Mouse (Mus musculus): ENCODE data around the gene Zscan2. TPM values are rescaled to one million over a fixed set of nuclear protein-coding genes. Genes with fewer than 3 reads are reported as not detected.

Gene Zscan2
- polyA plus RNA-seq, 1 experiment from 2014 or later, result 0.26 TPM

DNA sequence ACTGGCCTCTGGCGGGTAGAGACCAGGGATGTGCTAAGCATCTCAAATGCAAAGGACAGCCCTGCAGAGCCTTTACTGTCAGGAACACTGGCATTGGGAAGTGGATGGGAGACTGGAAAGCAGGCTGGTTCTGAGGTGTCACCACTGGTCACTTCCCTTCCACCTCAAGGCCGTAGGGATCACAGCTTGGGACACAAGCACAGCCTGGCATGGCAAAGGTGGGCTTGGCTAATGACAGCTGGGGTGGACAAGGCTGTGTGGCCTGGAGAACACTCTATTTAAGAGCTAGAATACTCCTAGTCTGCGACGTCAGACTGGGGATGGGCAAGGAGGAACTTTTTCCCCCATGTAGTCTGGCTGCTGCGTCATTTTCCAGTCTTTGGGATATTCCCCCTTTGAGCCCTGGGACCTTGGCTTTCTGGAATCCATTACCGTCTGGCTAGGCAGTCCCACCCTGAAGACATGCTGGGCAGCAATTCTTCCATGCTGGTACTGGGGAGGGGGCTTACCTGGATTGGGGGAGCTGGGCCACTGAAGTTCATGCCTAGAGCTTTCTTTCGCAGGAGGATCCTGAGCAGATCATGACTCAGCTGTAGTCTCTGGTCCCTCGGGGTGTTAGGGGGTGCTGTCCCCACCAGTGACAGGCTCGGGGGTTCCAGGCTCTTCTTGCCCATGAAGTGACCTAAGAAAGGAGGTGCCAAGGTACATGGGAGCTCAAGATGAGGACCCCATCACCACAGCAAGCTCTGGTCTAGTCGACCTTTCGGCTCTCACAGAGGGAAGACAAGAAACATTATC is 43.1 kb downstream of the Zscan2 start:
- H3K36me3 ChIP-seq (replicated peaks), result peaks cover 7% of the 10 kb centered on the region; the same call in 1 of the 2 replicates
- peak overlapping the region; percentile 90 for H3K4me2 ChIP-seq
- ATAC-seq (ENCODE audit: insufficient read depth), result no peak
- H3K4me3 ChIP-seq (replicated peaks), result peak overlapping the region; percentile 57; the same call in 1 of the 2 replicates
- no peak overlapping the region for H3K9ac ChIP-seq
- peaks cover 44% of the 10 kb centered on the region for H3K4me1 ChIP-seq (replicated peaks)
- no peaks in the 10 kb centered on the region; the same call in 1 of the 2 replicates for H3K27me3 ChIP-seq
- 74% methylated on average over 11 of the region's 11 CpGs for WGBS (ENCODE audit: insufficient replicate concordance)
- H3K27ac ChIP-seq (replicated peaks), result no peak overlapping the region
- H3K9me3 ChIP-seq (replicated peaks), result no peaks in the 10 kb centered on the region

DNA sequence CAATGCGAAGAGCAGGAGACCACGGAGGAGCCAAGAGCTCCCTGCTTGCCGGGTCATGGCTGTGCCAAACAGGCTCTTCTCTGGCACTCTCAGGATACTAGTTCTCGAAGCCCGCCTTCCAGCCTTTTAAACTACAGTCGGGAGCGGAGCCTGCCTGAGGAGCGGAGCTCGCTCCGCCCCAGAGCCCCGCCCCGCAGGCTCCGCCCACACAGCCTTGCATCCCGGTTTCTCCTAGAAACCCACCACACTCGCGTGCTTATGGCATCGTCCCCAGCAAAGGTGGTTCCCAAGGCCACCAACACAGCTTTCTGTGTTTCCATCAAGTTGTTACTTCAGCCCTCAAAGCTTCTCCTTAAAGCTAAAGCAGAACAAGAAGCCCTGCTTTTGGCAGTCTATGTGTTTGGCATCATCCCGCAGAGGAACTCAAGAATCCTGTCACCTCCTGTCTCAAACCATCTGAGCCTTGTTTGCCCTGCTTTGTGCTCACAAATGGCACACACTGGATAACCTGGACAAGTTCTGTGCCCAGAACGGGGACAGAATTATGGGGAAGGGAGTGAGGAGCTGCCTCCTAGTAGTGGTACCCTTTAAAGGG is 44.3 kb downstream of the Zscan2 start, which contains the start of gene Nmb:
Nmb (minus strand) TSS at position 156 of the 595 bp plus-strand sequence.
- WGBS (ENCODE audit: insufficient replicate concordance), result 2% methylated on average over 19 of the region's 19 CpGs
- H3K27ac ChIP-seq (replicated peaks), result no peak within 1 kb of the TSS

DNA sequence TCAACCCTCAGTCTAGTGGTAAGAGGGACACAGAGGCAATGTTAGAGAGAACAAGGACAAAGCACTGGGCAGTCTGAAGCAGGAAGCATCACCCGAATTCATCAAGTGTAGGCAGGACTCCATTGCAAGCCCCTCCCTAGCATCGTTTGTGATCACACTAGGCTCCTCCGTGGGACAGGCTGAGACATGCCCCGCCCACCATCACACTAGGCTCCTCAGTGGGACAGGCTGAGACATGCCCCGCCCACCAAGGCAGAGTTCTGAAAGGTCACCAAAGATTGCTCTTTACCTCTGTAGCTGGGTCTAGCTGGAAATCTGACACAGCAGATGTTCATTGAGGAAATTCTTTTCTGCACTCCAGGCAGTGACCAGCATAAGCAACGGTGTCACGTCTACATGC is 50.3 kb downstream of the Zscan2 start:
- H3K4me3 ChIP-seq (replicated peaks), result no peak overlapping the region
- H3K27me3 ChIP-seq, result no peaks in the 10 kb centered on the region
- ATAC-seq (ENCODE audit: insufficient read depth), result no peak
- WGBS (ENCODE audit: insufficient replicate concordance), result 54% methylated on average over 7 of the region's 7 CpGs
- H3K9ac ChIP-seq, result no peak overlapping the region
- H3K36me3 ChIP-seq (replicated peaks), result peaks cover 66% of the 10 kb centered on the region
- H3K4me2 ChIP-seq, result no peak overlapping the region
- H3K9me3 ChIP-seq (replicated peaks), result no peaks in the 10 kb centered on the region
- no peaks in the 10 kb centered on the region for H3K4me1 ChIP-seq (replicated peaks)
- H3K27ac ChIP-seq (replicated peaks), result no peak overlapping the region

More for the DNA sequence above, 44.3 kb downstream of the Zscan2 start, which contains the start of gene Nmb:
- Histone ChIP-seq H3K4me3 (replicated peaks) (peak within 1 kb of the TSS; percentile 57), H3K27me3 (no peaks in the 10 kb centered on the region; the same call in 1 of the 2 replicates), H3K9ac (peak within 1 kb of the TSS; percentile 56), H3K4me2 (peak within 1 kb of the TSS; percentile 90), H3K36me3 (replicated peaks) (0 out of 2 replicates have a peak, but pooled peaks cover 14% of the 10 kb centered on the region), H3K9me3 (replicated peaks) (no peaks in the 10 kb centered on the region), H3K4me1 (replicated peaks) (peaks cover 38% of the 10 kb centered on the region)
- ATAC-seq (ENCODE audit: insufficient read depth), result no peak

DNA sequence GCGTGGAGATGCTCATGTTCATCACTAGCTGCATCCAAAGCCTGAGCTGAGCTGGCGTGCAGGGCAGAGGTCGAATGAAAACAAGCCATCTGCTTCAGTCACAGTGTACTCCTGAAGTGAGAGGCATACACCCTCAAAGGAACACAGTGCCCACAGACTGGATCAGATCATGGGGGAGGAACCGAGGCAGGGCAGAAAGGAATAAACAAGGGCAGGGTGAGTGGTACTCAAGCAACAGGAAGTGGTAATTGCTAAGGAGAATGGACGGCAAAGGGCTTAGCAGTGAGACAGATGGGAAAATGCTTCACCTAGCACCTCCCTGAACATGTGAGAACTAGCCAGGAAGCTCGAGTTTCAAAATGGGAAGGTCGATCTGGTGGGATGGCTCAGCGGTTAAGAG is 51.8 kb downstream of the Zscan2 start:
- H3K9me3 ChIP-seq (replicated peaks), result no peaks in the 10 kb centered on the region
- no peak for ATAC-seq (ENCODE audit: insufficient read depth)
- H3K27me3 ChIP-seq, result no peaks in the 10 kb centered on the region
- no peak overlapping the region for H3K27ac ChIP-seq (replicated peaks)
- H3K4me1 ChIP-seq (replicated peaks), result no peaks in the 10 kb centered on the region
- no peak overlapping the region for H3K4me3 ChIP-seq (replicated peaks)
- peaks cover 75% of the 10 kb centered on the region for H3K36me3 ChIP-seq (replicated peaks)
- no peak overlapping the region for H3K9ac ChIP-seq
- H3K4me2 ChIP-seq, result no peak overlapping the region
- WGBS (ENCODE audit: insufficient replicate concordance), result 71% methylated on average over 8 of the region's 8 CpGs

DNA sequence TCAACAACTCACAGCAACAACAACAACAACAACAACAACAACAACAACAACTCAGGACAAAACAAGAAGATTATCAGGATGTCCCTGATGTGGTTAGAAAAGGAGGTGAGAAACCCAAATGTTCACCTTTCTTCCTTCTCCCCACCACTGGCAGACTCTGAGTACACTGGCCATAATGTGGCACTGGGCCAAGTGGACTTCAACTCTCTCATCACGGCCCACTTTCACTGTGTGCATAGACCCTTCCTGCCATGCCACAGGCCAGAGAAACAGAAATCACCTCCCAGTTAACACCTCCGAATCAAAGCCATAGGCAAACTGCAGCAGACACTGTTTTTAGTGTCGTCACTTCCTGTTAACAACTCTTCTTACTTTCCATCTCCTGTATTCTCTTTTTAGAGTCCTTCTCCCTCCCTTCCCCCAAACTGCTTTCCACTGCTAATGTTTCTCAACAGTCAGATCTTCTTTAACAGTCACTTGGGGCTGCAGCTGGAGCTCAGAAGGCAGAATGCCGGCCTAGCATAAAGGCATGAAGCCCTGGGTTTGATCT is 57.3 kb downstream of the Zscan2 start:
- H3K36me3 ChIP-seq (replicated peaks), result peaks cover 69% of the 10 kb centered on the region
- H3K4me3 ChIP-seq (replicated peaks), result no peak overlapping the region
- H3K9ac ChIP-seq, result no peak overlapping the region
- no peak for ATAC-seq (ENCODE audit: insufficient read depth)
- no peak overlapping the region for H3K27ac ChIP-seq (replicated peaks)
- no peaks in the 10 kb centered on the region for H3K27me3 ChIP-seq
- H3K4me2 ChIP-seq, result no peak overlapping the region
- H3K9me3 ChIP-seq (replicated peaks), result no peaks in the 10 kb centered on the region
- H3K4me1 ChIP-seq (replicated peaks), result peaks cover 16% of the 10 kb centered on the region
- WGBS (ENCODE audit: insufficient replicate concordance), result 68% methylated on average over 4 of the region's 4 CpGs

DNA sequence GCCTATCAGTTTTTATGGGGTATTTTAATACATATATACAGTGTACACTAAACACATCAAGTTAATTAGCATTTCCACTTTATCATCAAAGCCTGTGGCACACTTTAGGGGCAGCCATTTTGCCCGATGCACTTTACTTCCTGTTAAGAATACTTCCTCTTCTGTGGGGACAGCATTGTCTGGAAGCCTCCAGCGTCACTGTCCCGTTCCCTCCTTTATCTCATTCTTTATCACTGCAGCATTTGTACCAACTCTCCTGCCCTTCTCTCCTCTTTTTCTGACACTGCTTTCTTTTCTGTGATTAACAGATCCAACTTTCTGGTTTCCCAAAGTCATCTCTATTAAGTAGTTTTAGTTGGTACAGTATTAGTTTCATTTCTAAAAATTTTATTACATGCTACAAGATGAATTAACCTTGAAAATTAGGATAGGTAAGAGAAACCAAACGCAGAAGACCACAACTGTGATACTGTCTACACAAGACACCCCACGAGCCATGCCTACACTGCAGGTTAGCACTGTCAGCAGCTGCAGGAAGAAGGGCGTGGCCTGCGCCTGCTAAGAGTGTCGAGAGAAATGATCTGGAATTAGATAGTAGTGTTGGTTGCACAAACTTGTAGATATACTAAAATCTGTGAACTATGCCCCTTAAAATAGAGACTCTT is 58.4 kb downstream of the Zscan2 start:
- H3K4me3 ChIP-seq (replicated peaks), result no peak overlapping the region
- H3K27ac ChIP-seq (replicated peaks), result no peak overlapping the region
- H3K4me1 ChIP-seq (replicated peaks), result peaks cover 16% of the 10 kb centered on the region
- peaks cover 66% of the 10 kb centered on the region for H3K36me3 ChIP-seq (replicated peaks)
- 25% methylated on average over 8 of the region's 8 CpGs for WGBS (ENCODE audit: insufficient replicate concordance)
- no peaks in the 10 kb centered on the region for H3K9me3 ChIP-seq (replicated peaks)
- no peak for ATAC-seq (ENCODE audit: insufficient read depth)
- no peaks in the 10 kb centered on the region for H3K27me3 ChIP-seq
- 0 out of 2 replicates have a peak overlapping the region, but pooled peaks have one; percentile 1 for H3K4me2 ChIP-seq
- H3K9ac ChIP-seq, result no peak overlapping the region

DNA sequence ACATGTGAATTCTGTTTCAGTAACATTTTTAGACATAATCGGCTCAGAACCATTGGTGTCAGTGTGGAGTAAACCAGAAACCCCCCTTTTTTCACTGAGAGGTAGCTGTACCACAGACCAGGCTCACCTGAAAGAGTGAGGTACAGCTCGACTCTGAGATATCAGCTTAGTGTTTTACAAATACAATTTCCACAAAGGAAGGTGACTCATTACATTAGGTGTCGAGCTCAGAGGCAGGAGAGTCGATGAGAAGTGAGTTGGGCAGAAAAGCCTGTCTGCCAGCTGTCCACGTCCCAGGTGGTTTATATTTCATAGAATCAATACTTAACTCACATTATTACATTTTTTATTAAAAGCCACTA is 58.9 kb downstream of the Zscan2 start:
- 61% methylated on average over 5 of the region's 5 CpGs for WGBS (ENCODE audit: insufficient replicate concordance)
- Histone ChIP-seq H3K4me1 (replicated peaks) (peaks cover 16% of the 10 kb centered on the region), H3K36me3 (replicated peaks) (peaks cover 66% of the 10 kb centered on the region), H3K9me3 (replicated peaks) (no peaks in the 10 kb centered on the region), H3K4me3 (replicated peaks) (no peak overlapping the region), H3K27me3 (no peaks in the 10 kb centered on the region), H3K4me2 (0 out of 2 replicates have a peak overlapping the region, but pooled peaks have one; percentile 1), H3K9ac (no peak overlapping the region), H3K27ac (replicated peaks) (no peak overlapping the region)
- ATAC-seq (ENCODE audit: insufficient read depth), result no peak

DNA sequence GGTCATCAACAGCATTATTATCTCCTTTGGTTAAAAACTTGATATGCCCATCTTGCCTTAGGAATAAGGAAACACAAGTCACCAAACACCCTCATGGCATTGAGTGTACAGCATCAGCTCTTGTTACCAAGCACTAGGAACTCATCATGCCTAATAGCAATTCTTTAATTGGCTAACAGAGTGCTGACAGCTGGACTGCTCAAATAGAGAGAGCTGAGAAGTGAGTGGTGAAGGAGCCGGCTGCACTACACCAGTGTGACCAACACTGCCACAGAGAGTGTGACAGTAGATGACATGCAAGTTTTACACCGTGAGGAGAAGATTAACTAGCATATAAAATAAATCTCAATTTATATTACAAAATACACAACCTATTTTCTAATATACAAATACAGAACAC is 62.4 kb downstream of the Zscan2 start:
- H3K4me1 ChIP-seq (replicated peaks), result peaks cover 16% of the 10 kb centered on the region
- H3K4me2 ChIP-seq, result no peak overlapping the region
- H3K27ac ChIP-seq (replicated peaks), result no peak overlapping the region
- no peak overlapping the region for H3K4me3 ChIP-seq (replicated peaks)
- peaks cover 63% of the 10 kb centered on the region for H3K36me3 ChIP-seq (replicated peaks)
- H3K9ac ChIP-seq, result no peak overlapping the region
- no peak for ATAC-seq (ENCODE audit: insufficient read depth)
- H3K9me3 ChIP-seq (replicated peaks), result no peaks in the 10 kb centered on the region
- WGBS (ENCODE audit: insufficient replicate concordance), result 82% methylated on average over 2 of the region's 2 CpGs
- H3K27me3 ChIP-seq, result no peaks in the 10 kb centered on the region

Other genes with a start within 250 kb of the Zscan2 start
- 4.2 TPM in 2 replicates for gene Crtc3, start 172.0 kb upstream of the Zscan2 start, polyA plus RNA-seq (2015; fragmentation: Nextera tagmentation; extraction: Ambion mirVana)
- gene Iqgap1, start 34.9 kb upstream of the Zscan2 start, polyA plus RNA-seq (2015; fragmentation: Nextera tagmentation; extraction: Ambion mirVana), result 14.4 and 15.5 TPM in 2 replicates
- 13.2 and 13.7 TPM in 2 replicates for gene Wdr73, start 40.3 kb downstream of the Zscan2 start, polyA plus RNA-seq (2015; fragmentation: Nextera tagmentation; extraction: Ambion mirVana)
- 0.93 and 1.3 TPM in 2 replicates for gene Nmb, start 44.2 kb downstream of the Zscan2 start, polyA plus RNA-seq (2015; fragmentation: Nextera tagmentation; extraction: Ambion mirVana)
- gene Sec11a, start 86.9 kb downstream of the Zscan2 start, polyA plus RNA-seq (2015; fragmentation: Nextera tagmentation; extraction: Ambion mirVana), result 96.7 and 103 TPM in 2 replicates
- gene Zfp592, start 132.8 kb downstream of the Zscan2 start, polyA plus RNA-seq (2015; fragmentation: Nextera tagmentation; extraction: Ambion mirVana), result 5.5 and 6.8 TPM in 2 replicates
- gene Alpk3, start 196.7 kb downstream of the Zscan2 start, polyA plus RNA-seq (2015; fragmentation: Nextera tagmentation; extraction: Ambion mirVana), result 0.20 and 0.23 TPM in 2 replicates

All from liver, embryonic 15.5 days (tissue).